Mouse (Mus musculus) frontal cortex, postnatal 25 days (tissue): ENCODE measurements around the gene Tspan3.

Experiments
- DNase-seq, 2 experiments: peaks; one replicate each; pipeline ENCODE4 v3.0.0; 2022; ENCODE audit warnings: low spot score in 2 of 2

The Tspan3 gene

DNA sequence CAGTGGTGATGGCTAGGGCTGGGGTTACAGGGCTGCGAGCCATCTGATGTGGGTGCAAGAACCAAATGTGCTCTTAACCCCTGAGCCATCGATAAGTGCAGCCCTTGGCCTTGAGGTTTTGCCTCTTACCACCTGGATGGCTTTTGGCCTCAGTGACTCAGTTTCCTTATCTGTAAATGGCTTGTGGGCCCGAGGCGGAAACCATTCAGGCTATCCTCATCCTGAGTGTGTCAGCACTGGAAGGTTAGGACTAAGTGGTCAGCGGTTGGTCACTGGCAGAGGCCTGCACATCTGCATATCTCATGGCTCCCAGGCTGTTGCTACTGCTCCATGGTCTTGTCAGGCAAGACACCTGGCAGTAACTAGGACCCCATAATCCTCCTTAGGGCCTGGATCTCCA is 47.2 kb downstream of the Tspan3 start:
- no peak for DNase-seq

DNA sequence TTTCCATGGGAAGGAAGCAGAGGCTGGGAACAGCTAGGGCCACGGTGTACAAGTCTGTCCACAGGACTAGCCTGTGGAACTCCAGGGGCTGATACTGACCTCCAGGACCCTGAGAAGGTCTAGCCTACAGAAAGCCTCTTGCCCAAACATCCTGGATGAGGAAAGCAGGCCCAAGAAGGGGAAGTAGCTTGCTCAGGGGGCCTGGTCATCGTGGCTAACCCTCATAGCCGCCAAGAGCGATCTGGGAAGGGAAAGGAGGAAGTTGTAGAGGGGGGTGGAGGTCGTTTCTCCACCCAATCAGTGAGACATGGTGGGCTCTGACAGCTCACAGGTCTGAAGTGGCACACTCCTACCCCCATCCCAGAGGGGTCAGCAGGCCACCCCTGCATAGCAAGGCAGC is 57.1 kb downstream of the Tspan3 start:
- DNase-seq: no peak

DNA sequence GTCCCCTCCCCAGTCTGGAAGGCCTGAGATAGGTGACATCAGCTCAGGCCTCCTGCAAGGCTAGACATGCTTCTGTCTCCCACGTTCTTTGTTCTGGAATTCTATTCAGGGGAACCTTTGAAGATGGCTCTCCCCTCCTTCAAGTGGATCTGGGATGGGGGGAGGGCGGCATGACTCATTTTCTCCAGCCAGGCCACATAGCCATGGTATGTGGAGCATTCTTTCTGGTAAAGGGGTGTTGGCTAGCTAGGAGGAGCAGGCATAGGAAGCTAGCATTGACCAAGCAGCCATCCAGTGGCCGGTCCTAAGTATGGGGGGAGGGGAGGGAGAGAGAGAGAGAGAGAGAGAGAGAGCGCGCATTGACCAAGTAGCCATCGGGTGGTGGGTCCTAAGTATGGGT is 57.8 kb downstream of the Tspan3 start:
- DNase-seq: no peak

DNA sequence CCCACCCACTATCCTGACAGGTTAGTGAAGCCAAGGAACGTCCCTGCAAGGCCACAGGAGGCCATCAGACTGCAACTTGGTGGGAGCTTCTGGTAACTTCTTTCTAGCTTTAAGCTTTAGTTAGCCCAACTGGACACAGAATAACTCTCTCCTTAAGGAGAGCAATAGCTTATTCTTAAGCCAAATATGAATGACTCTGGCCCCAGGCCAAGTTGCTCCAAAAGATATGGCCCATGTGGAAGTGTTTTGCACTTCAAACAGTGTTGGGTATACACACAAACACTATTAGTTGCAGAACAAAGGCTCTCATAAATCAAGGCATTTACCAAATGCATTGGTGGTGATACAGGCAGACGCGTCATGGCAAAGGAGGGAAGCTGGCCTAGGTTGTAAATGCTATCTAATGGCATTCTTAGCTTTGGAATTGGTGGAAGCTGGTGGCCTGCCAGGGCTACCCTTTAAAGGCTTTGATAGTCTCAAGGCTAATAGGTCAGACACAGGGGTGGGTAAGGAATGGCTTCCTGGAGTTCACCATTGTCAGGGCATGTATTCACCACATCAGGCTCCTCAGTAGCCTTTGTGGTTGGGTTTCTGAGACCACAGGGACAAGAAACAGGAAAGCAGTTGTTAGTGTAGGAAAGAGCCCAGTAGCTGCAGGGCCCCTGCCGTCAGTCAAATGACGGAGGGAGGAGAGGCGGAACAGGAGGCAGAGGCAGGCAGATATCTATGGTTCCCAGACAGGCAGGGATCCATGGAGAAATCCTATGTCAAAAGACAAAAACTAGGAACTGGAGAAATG is 58.8 kb downstream of the Tspan3 start:
- DNase-seq: no peak

DNA sequence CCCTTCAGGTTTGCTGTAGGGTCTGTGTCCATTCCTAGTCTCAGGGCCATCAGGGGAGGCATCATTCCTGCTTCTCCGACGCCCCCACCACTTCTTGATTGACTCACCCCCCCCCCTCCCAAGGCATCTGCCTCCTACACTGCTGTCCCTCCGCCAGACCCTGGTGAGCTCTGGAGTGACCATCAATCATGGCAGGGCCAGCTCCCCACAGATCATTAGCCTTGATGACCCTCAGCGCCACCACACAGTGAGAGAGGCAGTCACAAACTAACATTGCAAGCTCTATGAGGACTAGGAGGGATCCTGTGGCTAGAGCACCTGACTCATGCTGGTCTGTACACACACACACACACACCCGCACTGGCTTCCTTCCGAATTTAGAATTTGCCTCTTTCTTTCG is 60.4 kb downstream of the Tspan3 start:
- no peak for DNase-seq

DNA sequence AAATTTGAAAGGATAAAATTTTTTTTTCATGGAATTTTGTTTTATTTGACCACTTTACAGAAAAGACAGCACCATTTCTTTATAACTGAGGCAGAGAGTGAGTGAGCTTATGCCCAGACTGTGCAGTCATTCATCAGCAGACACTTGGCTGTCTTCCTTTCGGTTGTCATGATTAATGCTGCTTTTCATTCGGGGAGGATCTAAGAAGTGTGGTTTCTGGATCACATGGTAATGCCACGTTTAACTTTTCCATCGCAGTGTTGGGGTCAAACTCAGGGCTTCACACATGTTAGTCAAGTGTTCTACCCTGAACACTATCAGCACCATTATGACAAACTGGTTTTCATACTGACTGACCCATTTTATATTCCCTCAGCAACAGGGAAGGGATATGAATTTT is 64.3 kb downstream of the Tspan3 start:
- no peak for DNase-seq

DNA sequence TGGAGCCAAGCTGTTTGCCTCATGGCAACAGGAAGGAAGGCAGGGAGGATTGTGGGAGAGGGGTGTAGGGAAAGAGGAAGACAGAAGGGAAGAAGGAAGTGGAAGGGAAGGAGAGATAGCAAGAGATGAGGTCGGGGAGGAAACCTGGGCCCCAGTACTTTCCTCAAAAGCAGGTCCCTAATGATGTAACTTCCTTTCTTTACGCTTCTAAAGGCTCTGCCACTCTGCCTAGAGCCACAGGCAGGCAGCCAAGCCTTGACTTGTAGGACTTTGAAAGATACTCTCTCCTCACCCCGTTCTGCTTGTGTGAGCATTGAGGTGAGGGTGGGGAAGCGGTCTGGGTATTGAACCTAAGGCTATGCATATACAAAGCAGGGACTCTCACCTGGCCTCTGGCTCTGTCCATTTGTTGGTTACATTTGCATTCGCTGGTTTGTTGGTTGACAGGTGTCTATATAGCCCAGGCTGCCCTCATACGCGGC is 65.2 kb downstream of the Tspan3 start:
- no peak for DNase-seq

DNA sequence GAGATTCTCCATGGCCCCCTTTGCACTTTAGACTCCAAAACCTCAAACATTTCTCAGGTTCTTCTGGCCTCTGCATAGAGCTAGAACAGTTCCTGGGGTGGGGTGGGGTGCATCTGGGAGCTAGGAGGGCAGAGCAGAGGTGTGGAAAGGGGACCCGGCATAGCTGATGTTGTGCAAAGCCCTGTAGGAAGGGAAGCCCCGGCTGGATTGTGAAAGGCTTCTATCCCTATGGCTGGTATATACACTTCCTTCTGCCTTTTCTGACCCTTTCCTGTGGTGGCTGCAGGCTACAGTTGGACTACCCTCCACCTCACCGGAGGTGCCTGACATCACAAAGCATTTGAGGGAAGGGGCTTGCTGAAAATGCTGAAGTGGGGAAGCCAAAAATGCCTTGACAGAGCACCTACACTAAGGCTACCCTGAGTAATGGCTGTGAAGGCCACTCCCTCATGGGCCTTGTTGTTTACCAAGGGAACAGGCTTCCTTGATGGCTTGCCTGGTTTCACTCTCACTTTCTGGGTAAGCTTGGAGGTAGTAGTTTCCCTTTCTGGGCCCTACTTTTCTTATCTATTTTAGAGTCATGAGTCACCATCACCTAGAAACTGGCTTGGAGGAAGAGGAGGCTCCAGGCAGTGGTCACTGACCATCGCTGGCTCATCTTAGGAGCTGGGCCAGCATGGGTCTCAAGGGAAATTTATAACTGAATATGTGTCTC is 67.5 kb downstream of the Tspan3 start:
- no peak for DNase-seq

DNA sequence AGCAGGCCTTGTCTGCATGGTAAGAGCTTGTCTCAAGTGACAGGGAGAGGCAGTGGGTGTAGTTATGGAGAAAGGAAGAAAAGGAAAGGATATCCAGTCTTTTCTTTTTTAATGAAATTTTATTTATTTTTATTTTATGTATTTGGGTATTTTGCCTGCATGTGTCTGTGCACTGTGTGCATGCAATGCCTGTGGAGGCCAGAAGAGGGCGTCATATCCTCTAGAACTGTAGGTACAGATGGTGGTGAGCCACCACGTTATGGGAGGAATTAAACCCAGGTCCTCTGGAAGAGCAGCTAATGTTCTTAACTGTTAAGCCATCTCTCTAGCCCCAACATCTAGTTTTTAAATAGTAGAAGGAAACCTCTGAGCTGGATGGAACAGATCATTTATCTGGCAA is 73.2 kb downstream of the Tspan3 start:
- no peak for DNase-seq

DNA sequence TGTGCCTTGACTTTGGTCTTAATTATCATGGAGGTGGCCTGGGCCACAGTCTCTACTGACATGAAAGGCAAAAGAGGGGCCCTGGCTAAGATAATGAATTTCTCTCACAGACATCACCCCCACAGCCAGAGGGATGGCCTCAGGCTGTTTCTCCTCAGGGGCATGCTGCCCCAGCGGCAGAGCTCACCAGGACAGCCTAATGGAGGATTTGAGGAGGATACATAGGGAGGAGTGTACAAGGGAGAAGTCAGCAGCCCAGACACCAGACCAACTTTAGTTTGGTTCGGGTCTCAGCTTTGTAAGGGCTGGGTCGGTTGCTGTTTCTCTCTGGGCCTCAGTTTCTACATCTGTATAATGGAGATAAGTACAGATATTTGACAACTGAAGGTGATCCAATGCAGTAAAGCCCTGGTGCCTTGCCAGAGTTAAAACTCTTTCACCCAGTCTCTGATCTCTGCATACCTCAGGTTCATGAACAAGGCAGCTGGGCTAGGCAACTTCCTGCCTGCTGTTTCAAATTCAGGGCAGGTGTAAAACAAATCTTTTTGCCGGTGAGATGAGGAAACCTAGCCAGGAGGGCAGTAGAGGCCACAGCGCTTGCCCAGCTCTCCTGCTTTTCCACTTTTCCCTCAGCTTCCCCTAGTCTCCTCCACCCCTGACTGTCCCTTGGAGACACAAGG is 74.6 kb downstream of the Tspan3 start:
- DNase-seq: no peak

DNA sequence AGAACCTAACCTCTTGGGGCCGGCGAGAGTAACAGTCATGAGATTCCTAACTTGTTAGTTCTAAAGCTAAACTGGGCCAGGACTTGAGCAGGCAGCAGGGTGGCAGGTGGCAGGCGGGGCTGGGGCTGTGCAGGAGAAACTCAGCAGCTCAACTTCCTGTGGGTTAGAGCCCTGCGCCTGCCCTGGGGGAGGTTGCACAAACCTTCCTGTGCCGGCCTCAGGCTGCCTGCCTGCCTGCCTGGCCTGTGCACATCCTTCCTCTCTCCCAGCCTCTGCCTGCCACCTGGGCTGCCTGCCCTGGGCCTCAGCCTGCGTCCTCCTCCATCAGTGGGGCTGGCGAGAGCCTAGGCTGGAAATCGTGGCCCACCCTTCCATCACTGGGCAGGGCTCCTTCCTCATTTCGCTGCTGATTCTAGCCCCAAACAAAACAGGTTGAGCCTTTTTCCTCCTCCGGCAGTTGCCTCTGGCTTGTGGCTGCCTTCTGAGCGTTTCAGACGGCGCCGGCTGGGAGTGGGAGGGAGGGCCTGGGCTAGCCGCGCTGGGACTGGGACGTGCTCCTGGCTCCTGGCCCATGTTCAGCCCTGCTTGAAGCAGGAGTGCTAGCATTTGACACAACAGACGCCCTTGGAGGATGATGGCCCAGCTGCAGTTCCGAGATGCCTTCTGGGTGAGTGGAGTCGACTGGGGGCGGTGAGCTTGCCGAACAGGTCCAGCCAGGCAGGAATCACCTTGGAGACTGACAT is 75.3 kb downstream of the Tspan3 start, which contains the start of gene Pstpip1:
Gene Pstpip1, plus strand, starts transcription at position 185 of the 743 bp plus-strand sequence.
- DNase-seq: peak; percentile 24 to 28

DNA sequence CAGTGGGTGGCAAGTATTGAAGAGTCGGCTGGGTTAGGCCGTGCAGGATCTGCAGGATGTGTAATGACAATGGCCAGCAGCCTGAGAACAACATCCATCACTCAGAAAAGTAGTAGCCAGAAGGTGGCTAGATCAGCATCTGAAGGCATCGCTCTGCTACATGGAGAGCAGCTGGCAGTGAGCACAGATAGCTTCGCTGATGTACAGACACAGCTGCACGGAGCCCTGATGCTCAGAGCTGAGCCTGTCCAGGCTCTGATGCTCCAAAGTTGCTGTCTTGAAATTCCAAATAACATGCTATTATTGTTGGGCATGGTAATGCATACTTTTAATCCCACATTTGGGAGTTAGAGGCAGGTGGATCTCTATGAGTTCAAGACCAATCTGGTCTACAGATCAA is 78.8 kb downstream of the Tspan3 start:
- DNase-seq: no peak
